Mouse (Mus musculus) left cerebral cortex, postnatal 36 days (tissue): Measurements from ENCODE around the gene Gp1ba. TPM values are rescaled to one million over a fixed set of nuclear protein-coding genes. Genes with fewer than 3 reads are reported as not detected.

Source experiments
- DNase-seq, 2 experiments: peaks; one replicate each; pipeline ENCODE4 v3.0.0; 2021 to 2022; ENCODE audit warnings: low spot score in 2 of 2, mixed read lengths in 1 of 2
- intact Hi-C: fragments of 180-260 bp; cut with DNase I; formaldehyde crosslinking; loops from one replicate; pipeline ENCODE4 v1.15.1; 2025
- total RNA-seq, 2 experiments: library from RNA; stranded (reverse); gene quantifications; 2 replicates each; pipeline ENCODE4 v1.2.3; 2021

Gene Gp1ba
- total RNA-seq, 2 experiments from 2014 or later: not detected

- peak; percentile 87 for DNase-seq
- intact Hi-C loops: loop anchor here (1.0 to 5.0 kb wide), 3 partner anchors 13 to 70 kb away; partner anchors contain the start of genes Inca1, Kif1c and Spag7
Measured at GRCm38 (mm10) chr11:70687601-70688199, 48.8 kb downstream of the Gp1ba start, which contains the start of gene Camta2. Camta2 (minus strand) TSS chr11:70688105.

GRCm38 (mm10) chr11:70688372-70688771, 49.5 kb downstream of the Gp1ba start:
- DNase-seq: no peak
- intact Hi-C loops: loop anchor here (5.0 kb wide), 1 partner anchor 69 kb away; no protein-coding TSS in a partner anchor

- no peak for DNase-seq
- intact Hi-C loops: loop anchor here (5.0 kb wide), 1 partner anchor 68 kb away; no protein-coding TSS in a partner anchor
Measured at GRCm38 (mm10) chr11:70689578-70689977, 50.7 kb downstream of the Gp1ba start.

Other genes starting within 250 kb of the Gp1ba start
- 10 to 100 TPM; 35.5 to 37.0 TPM for gene Pelp1, start 229.1 kb upstream of the Gp1ba start, total RNA-seq
- 10 to 100 TPM; 55.5 to 76.0 TPM for gene Arrb2, start 206.5 kb upstream of the Gp1ba start, total RNA-seq
- gene Med11, start 187.2 kb upstream of the Gp1ba start, total RNA-seq: 10 to 100 TPM; 14.0 to 16.7 TPM
- under 1 TPM; 0.12 to 0.86 TPM for gene Zmynd15, start 179.7 kb upstream of the Gp1ba start, total RNA-seq
- 1 to 10 TPM in 1 of 2 experiments, under 1 TPM in 1; 0.94 to 1.0 TPM for gene Cxcl16, start 179.1 kb upstream of the Gp1ba start, total RNA-seq
- not detected for gene Tm4sf5, start 133.9 kb upstream of the Gp1ba start, total RNA-seq
- gene Vmo1, start 124.5 kb upstream of the Gp1ba start, total RNA-seq: not detected
- gene Gltpd2, start 119.9 kb upstream of the Gp1ba start, total RNA-seq: not detected
- 100 to 1,000 TPM; 164 to 187 TPM for gene Psmb6, start 113.8 kb upstream of the Gp1ba start, total RNA-seq
- not detected for gene Gm40193, start 106.2 kb upstream of the Gp1ba start, total RNA-seq
- 10 to 100 TPM; 14.5 to 20.7 TPM for gene Pld2, start 99.1 kb upstream of the Gp1ba start, total RNA-seq
- gene Mink1, start 76.2 kb upstream of the Gp1ba start, total RNA-seq: 100 to 1,000 TPM; 380 to 465 TPM
- gene 4930544D05Rik, start 23.3 kb upstream of the Gp1ba start, total RNA-seq: not detected
- gene Chrne, start 19.9 kb upstream of the Gp1ba start, total RNA-seq: not detected
- 10 to 100 TPM; 78.6 to 87.8 TPM for gene Rnf167, start 8.1 kb downstream of the Gp1ba start, total RNA-seq
- 100 to 1,000 TPM; 113 to 125 TPM for gene Slc25a11, start 8.4 kb downstream of the Gp1ba start, total RNA-seq
- gene Pfn1, start 15.5 kb downstream of the Gp1ba start, total RNA-seq: 100 to 1,000 TPM; 217 to 244 TPM
- 1 to 10 TPM; 9.5 to 9.6 TPM for gene Eno3, start 18.1 kb downstream of the Gp1ba start, total RNA-seq
- gene Spag7, start 30.3 kb downstream of the Gp1ba start, total RNA-seq: 10 to 100 TPM; 52.5 to 57.8 TPM
- 100 to 1,000 TPM; 232 to 256 TPM for gene Camta2, start 49.0 kb downstream of the Gp1ba start, total RNA-seq
- gene Inca1, start 61.0 kb downstream of the Gp1ba start, total RNA-seq: 1 to 10 TPM; 1.8 to 1.9 TPM
- 10 to 100 TPM; 58.9 to 59.3 TPM for gene Kif1c, start 61.4 kb downstream of the Gp1ba start, total RNA-seq
- gene Zfp3, start 125.1 kb downstream of the Gp1ba start, total RNA-seq: 10 to 100 TPM; 17.3 to 21.7 TPM
- not detected for gene Scimp, start 173.5 kb downstream of the Gp1ba start, total RNA-seq
- gene Rabep1, start 205.7 kb downstream of the Gp1ba start, total RNA-seq: 100 to 1,000 TPM; 124 to 125 TPM